Mouse (Mus musculus): Measurements from ENCODE around the gene Atxn10. TPM values are rescaled to one million over a fixed set of nuclear protein-coding genes. Genes with fewer than 3 reads are reported as not detected.

The Atxn10 gene
- polyA plus RNA-seq (2015; fragmentation: Nextera tagmentation; extraction: Ambion mirVana), result 478 and 503 TPM in 2 replicates

DNA sequence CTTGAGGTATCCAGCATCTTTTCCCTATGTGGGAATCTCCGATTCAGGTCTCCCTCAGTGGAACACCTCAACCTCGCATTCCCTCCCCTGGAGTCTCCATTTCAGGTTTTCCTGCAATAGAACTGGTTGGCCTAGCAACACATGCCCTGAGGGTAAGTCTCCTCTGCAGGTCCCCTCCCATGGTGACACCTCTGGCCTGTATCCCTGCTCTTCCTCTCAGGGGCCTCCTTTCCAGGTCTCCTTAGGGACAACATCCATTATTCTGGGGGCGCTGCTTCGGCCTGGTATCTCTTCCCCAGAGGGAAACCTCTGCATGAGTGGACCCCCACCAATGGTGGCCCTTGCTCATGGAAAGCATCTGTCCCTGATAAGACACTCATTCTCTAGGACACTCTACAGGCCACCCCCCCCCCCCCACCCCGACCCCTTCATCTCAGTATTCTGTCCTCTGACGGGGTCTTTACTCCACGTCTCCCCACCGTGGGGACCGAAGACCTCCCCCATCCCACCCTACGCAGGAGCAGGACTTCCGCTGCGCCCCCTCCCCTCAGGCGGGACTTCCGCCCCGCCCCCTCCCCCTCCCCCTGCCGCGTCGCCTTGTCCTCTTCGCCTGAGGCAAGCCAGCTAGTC lies at the start of gene Atxn10:
Gene Atxn10, plus strand, starts transcription at position 575 of the 630 bp plus-strand sequence.
- Histone ChIP-seq H3K36me3 (no peaks in the 10 kb centered on the region), H3K9me3 (replicated peaks) (no peaks in the 10 kb centered on the region), H3K27ac (replicated peaks) (peak within 1 kb of the TSS; percentile 98), H3K4me1 (peaks cover 28% of the 10 kb centered on the region), H3K4me2 (peak within 1 kb of the TSS; percentile 76), H3K4me3 (replicated peaks) (peak within 1 kb of the TSS; percentile 95), H3K9ac (replicated peaks) (peak within 1 kb of the TSS; percentile 85), H3K27me3 (replicated peaks) (no peaks in the 10 kb centered on the region)
- WGBS, result 6% methylated on average over 17 of the region's 19 CpGs
- ATAC-seq (ENCODE audit: low FRiP score), result no peak; the same call in 1 of the 2 replicates

DNA sequence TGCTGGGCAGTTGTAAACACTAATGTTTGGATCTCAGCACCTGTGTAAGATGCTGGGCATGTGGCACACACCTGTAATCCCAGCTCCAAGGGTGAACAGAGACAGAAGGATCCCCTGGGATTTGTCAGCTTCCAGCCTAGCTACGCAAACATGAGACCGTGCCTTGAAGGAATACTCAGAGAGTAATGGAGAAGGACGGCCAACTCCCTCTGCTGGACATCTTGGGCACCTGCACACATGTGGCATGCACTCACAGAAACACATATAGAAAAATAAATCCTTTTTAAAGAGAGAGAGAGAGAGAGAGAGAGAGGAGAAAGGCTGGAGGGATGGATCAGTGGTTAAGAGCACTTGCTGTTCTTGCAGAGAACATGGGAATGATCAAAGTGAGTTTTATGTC lies 41.4 kb upstream of the Atxn10 start:
- no peak overlapping the region for H3K4me2 ChIP-seq
- no peak for ATAC-seq (ENCODE audit: low FRiP score)
- no peak overlapping the region for H3K9ac ChIP-seq (replicated peaks)
- H3K4me1 ChIP-seq, result peaks cover 31% of the 10 kb centered on the region
- H3K27ac ChIP-seq (replicated peaks), result no peak overlapping the region
- no peak overlapping the region for H3K4me3 ChIP-seq (replicated peaks)
- WGBS, result 78% methylated on average over 3 of the region's 3 CpGs
- no peaks in the 10 kb centered on the region for H3K9me3 ChIP-seq (replicated peaks)
- H3K27me3 ChIP-seq (replicated peaks), result no peaks in the 10 kb centered on the region
- H3K36me3 ChIP-seq, result no peaks in the 10 kb centered on the region

- ATAC-seq (ENCODE audit: low FRiP score), result no peak
- H3K36me3 ChIP-seq, result no peaks in the 10 kb centered on the region
- H3K4me2 ChIP-seq, result no peak overlapping the region
- WGBS, result 48% methylated on average over 8 of the region's 8 CpGs
- H3K4me3 ChIP-seq (replicated peaks), result no peak overlapping the region
- peak overlapping the region; percentile 62 for H3K27ac ChIP-seq (replicated peaks)
- H3K27me3 ChIP-seq (replicated peaks), result no peaks in the 10 kb centered on the region
- no peaks in the 10 kb centered on the region for H3K9me3 ChIP-seq (replicated peaks)
- H3K4me1 ChIP-seq, result peaks cover 31% of the 10 kb centered on the region
- 0 out of 2 replicates have a peak overlapping the region, but pooled peaks have one; percentile 10 for H3K9ac ChIP-seq (replicated peaks)
Measured at GRCm38 (mm10) chr15:85295544-85295943, 40.5 kb upstream of the Atxn10 start.

- 25% methylated on average over 2 of the region's 2 CpGs for WGBS
- H3K4me3 ChIP-seq (replicated peaks), result no peak overlapping the region
Measured at GRCm38 (mm10) chr15:85295977-85296376, 40.1 kb upstream of the Atxn10 start.

GRCm38 (mm10) chr15:85296538-85296937 lies 39.5 kb upstream of the Atxn10 start:
- Histone ChIP-seq H3K9me3 (replicated peaks) (no peaks in the 10 kb centered on the region), H3K9ac (replicated peaks) (no peak overlapping the region), H3K36me3 (no peaks in the 10 kb centered on the region), H3K4me1 (peaks cover 31% of the 10 kb centered on the region), H3K4me2 (no peak overlapping the region), H3K27me3 (replicated peaks) (no peaks in the 10 kb centered on the region), H3K4me3 (replicated peaks) (no peak overlapping the region), H3K27ac (replicated peaks) (no peak overlapping the region)
- 75% methylated on average over 3 of the region's 3 CpGs for WGBS
- ATAC-seq (ENCODE audit: low FRiP score), result no peak

More at GRCm38 (mm10) chr15:85295977-85296376, 40.1 kb upstream of the Atxn10 start:
- Histone ChIP-seq H3K27ac (replicated peaks) (peak overlapping the region; percentile 62), H3K36me3 (no peaks in the 10 kb centered on the region), H3K4me2 (no peak overlapping the region), H3K9me3 (replicated peaks) (no peaks in the 10 kb centered on the region), H3K9ac (replicated peaks) (no peak overlapping the region), H3K4me1 (peaks cover 31% of the 10 kb centered on the region), H3K27me3 (replicated peaks) (no peaks in the 10 kb centered on the region)
- no peak; the same call in 1 of the 2 replicates for ATAC-seq (ENCODE audit: low FRiP score)

- H3K4me1 ChIP-seq, result peaks cover 31% of the 10 kb centered on the region
- ATAC-seq (ENCODE audit: low FRiP score), result no peak
- H3K27me3 ChIP-seq (replicated peaks), result no peaks in the 10 kb centered on the region
- H3K4me3 ChIP-seq (replicated peaks), result no peak overlapping the region
- no peaks in the 10 kb centered on the region for H3K9me3 ChIP-seq (replicated peaks)
- H3K36me3 ChIP-seq, result no peaks in the 10 kb centered on the region
- H3K27ac ChIP-seq (replicated peaks), result 0 out of 2 replicates have a peak overlapping the region, but pooled peaks have one; percentile 15
- H3K4me2 ChIP-seq, result 0 out of 2 replicates have a peak overlapping the region, but pooled peaks have one; percentile 2
- WGBS, result 51% methylated on average over 17 of the region's 17 CpGs
- no peak overlapping the region for H3K9ac ChIP-seq (replicated peaks)
Measured at GRCm38 (mm10) chr15:85298167-85298781, 37.8 kb upstream of the Atxn10 start.

DNA sequence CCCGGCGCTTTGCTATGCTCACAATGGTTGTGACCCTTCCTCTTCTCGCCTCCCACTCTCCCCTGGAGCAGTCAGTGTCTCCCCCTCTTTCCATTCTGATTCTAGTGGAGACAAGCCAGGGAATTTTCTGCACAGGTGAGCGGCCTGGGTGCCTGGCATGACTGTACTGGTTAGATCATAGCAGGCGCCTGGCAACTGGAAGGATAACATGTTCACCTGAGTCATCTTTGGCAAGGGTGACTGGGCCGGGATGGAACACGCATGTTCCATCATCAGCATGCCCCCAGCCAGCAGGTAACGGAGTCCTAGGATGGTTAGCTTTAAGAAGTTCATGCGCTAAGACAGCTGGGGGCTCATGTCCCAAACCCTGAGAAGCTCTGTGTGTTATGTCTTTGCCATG lies 37.1 kb upstream of the Atxn10 start:
- H3K27ac ChIP-seq (replicated peaks), result no peak overlapping the region
- H3K4me1 ChIP-seq, result peaks cover 31% of the 10 kb centered on the region
- H3K9ac ChIP-seq (replicated peaks), result no peak overlapping the region
- H3K9me3 ChIP-seq (replicated peaks), result no peaks in the 10 kb centered on the region
- H3K36me3 ChIP-seq, result no peaks in the 10 kb centered on the region
- no peak overlapping the region for H3K4me2 ChIP-seq
- no peaks in the 10 kb centered on the region for H3K27me3 ChIP-seq (replicated peaks)
- no peak overlapping the region for H3K4me3 ChIP-seq (replicated peaks)
- 91% methylated on average over 9 of the region's 9 CpGs for WGBS
- ATAC-seq (ENCODE audit: low FRiP score), result no peak

- peaks cover 6% of the 10 kb centered on the region for H3K4me1 ChIP-seq
- no peak overlapping the region for H3K4me2 ChIP-seq
- no peak overlapping the region for H3K27ac ChIP-seq (replicated peaks)
- no peak for ATAC-seq (ENCODE audit: low FRiP score)
- no peaks in the 10 kb centered on the region for H3K36me3 ChIP-seq
- no peak overlapping the region for H3K4me3 ChIP-seq (replicated peaks)
- no peak overlapping the region for H3K9ac ChIP-seq (replicated peaks)
- 66% methylated on average over 4 of the region's 4 CpGs for WGBS
- H3K27me3 ChIP-seq (replicated peaks), result no peaks in the 10 kb centered on the region
- H3K9me3 ChIP-seq (replicated peaks), result no peaks in the 10 kb centered on the region
Measured at GRCm38 (mm10) chr15:85303241-85303640, 32.8 kb upstream of the Atxn10 start.

DNA sequence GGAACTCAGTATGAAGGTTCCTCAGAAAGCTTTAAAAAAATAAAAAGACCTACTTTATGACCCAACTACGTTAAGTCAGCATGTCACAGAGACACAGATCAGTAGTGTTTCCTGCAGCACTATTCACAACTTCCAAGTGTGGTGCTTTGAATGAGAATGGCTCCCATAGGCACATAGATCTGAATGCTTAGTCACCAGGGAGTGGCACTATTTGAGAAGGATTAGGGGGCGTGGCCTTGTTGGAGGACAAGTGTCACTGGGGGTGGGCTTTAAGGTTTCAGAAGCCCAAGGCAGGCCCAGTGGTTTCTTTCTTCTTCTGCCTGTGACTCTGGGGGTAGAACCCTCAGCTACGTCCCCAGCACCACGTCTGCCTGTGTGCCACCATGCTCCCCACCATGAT lies 32.1 kb upstream of the Atxn10 start:
- Histone ChIP-seq H3K27me3 (replicated peaks) (no peaks in the 10 kb centered on the region), H3K4me3 (replicated peaks) (no peak overlapping the region), H3K27ac (replicated peaks) (no peak overlapping the region), H3K36me3 (no peaks in the 10 kb centered on the region), H3K4me2 (no peak overlapping the region), H3K9me3 (replicated peaks) (no peaks in the 10 kb centered on the region), H3K4me1 (no peaks in the 10 kb centered on the region), H3K9ac (replicated peaks) (no peak overlapping the region)
- ATAC-seq (ENCODE audit: low FRiP score), result no peak
- 88% methylated on average over 4 of the region's 4 CpGs for WGBS

- H3K27me3 ChIP-seq (replicated peaks), result no peaks in the 10 kb centered on the region
Measured at GRCm38 (mm10) chr15:85307061-85307660, 28.9 kb upstream of the Atxn10 start.

GRCm38 (mm10) chr15:85311058-85311657 lies 24.9 kb upstream of the Atxn10 start:
- H3K9ac ChIP-seq (replicated peaks), result no peak overlapping the region
- ATAC-seq (ENCODE audit: low FRiP score), result no peak
- H3K27ac ChIP-seq (replicated peaks), result no peak overlapping the region
- 56% methylated on average over 10 of the region's 10 CpGs for WGBS
- no peaks in the 10 kb centered on the region for H3K36me3 ChIP-seq
- no peaks in the 10 kb centered on the region for H3K27me3 ChIP-seq (replicated peaks)
- H3K9me3 ChIP-seq (replicated peaks), result no peaks in the 10 kb centered on the region
- H3K4me1 ChIP-seq, result 0 out of 2 replicates have a peak, but pooled peaks cover 12% of the 10 kb centered on the region
- H3K4me2 ChIP-seq, result no peak overlapping the region
- no peak overlapping the region for H3K4me3 ChIP-seq (replicated peaks)

More at GRCm38 (mm10) chr15:85307061-85307660, 28.9 kb upstream of the Atxn10 start:
- no peak overlapping the region for H3K4me2 ChIP-seq
- no peak overlapping the region for H3K4me3 ChIP-seq (replicated peaks)
- ATAC-seq (ENCODE audit: low FRiP score), result no peak
- H3K9ac ChIP-seq (replicated peaks), result no peak overlapping the region
- H3K9me3 ChIP-seq (replicated peaks), result no peaks in the 10 kb centered on the region
- H3K4me1 ChIP-seq, result 0 out of 2 replicates have a peak, but pooled peaks cover 6% of the 10 kb centered on the region
- WGBS, result 90% methylated on average over 2 of the region's 2 CpGs
- no peak overlapping the region for H3K27ac ChIP-seq (replicated peaks)
- no peaks in the 10 kb centered on the region for H3K36me3 ChIP-seq
